Mouse (Mus musculus) heart, embryonic 14.5 days (tissue): Measurements from ENCODE around the gene Bloc1s3. TPM values are rescaled to one million over a fixed set of nuclear protein-coding genes. Genes with fewer than 3 reads are reported as not detected.
A peak's percentile ranks its signal among the peaks of the same experiment; 100 is the strongest.

Experiments
- ATAC-seq: fragments of 200-750 bp; cut with Nextera tagmentation; 2 replicates; pipeline ENCODE4 v1.8.0; 2017; ENCODE audit warnings: low read depth, moderate TSS enrichment; ENCODE audit not compliant: insufficient number of reproducible peaks, insufficient read depth, low FRiP score
- H3K27ac ChIP-seq, 2 experiments: fragments of 200-500 bp in 1 of 2; fragments of 300-500 bp in 1 of 2; sonication (generic) in 1 of 2; replicated peaks in 1 of 2; 2 replicates each; pipeline ENCODE4 v1.5.1; 2012 to 2014; ENCODE audit warnings: low read depth in 2 of 2, low read length in 2 of 2, control low read depth in 1 of 2, mild to moderate bottlenecking in 1 of 2, mixed read lengths in 1 of 2; ENCODE audit not compliant: control insufficient read depth in 1 of 2, insufficient read depth in 1 of 2
- H3K27me3 ChIP-seq: fragments of 300-500 bp; sonication (generic); 2 replicates; pipeline ENCODE4 v1.6.1; 2014; ENCODE audit warnings: mild to moderate bottlenecking, low read length, control low read depth; ENCODE audit not compliant: control insufficient read depth, insufficient read depth
- H3K36me3 ChIP-seq: fragments of 300-500 bp; sonication (generic); 2 replicates; pipeline ENCODE4 v1.6.1; 2014; ENCODE audit warnings: mild to moderate bottlenecking, control low read depth, low read length, mixed read lengths; ENCODE audit not compliant: control insufficient read depth, insufficient read depth
- H3K4me1 ChIP-seq, 2 experiments: fragments of 200-500 bp in 1 of 2; fragments of 300-500 bp in 1 of 2; sonication (generic) in 1 of 2; 2 replicates each; pipeline ENCODE4 v1.6.1; 2012 to 2014; ENCODE audit warnings: low read length in 2 of 2, control low read depth in 1 of 2, mixed read lengths in 1 of 2; ENCODE audit not compliant: control insufficient read depth in 2 of 2, insufficient read depth in 2 of 2
- H3K4me2 ChIP-seq: fragments of 300-500 bp; sonication (generic); 2 replicates; pipeline ENCODE4 v1.6.1; 2014; ENCODE audit warnings: mild to moderate bottlenecking, low read length
- H3K4me3 ChIP-seq, 2 experiments: fragments of 200-500 bp in 1 of 2; fragments of 300-500 bp in 1 of 2; sonication (generic) in 1 of 2; 2 replicates each; pipeline ENCODE4 v1.5.1; 2012 to 2014; ENCODE audit warnings: low read length in 2 of 2, mild to moderate bottlenecking in 2 of 2, control low read depth in 1 of 2, low read depth in 1 of 2, moderate library complexity in 1 of 2; ENCODE audit not compliant: control insufficient read depth in 1 of 2, insufficient read depth in 1 of 2
- H3K9ac ChIP-seq: fragments of 300-500 bp; sonication (generic); 2 replicates; pipeline ENCODE4 v1.6.1; 2014; ENCODE audit warnings: mild to moderate bottlenecking, low read length
- H3K9me3 ChIP-seq: fragments of 300-500 bp; sonication (generic); 2 replicates; pipeline ENCODE4 v1.6.1; 2016; ENCODE audit warnings: low read length, control low read depth; ENCODE audit not compliant: control insufficient read depth
- WGBS: fragments of 180-500 bp; shearing (Covaris S2); extraction: QIAGEN DNeasy Blood & Tissue Kit; methylation state at CpG from one replicate; pipeline ENCODE4 v1.1.7; 2014; 5-methylcytosine and 5-hydroxymethylcytosine counted together
- polyA plus RNA-seq: library from polyadenylated mRNA; unstranded; fragments of >200 nt; fragmentation: Nextera tagmentation; extraction: Ambion mirVana; gene quantifications from 2 replicates; pipeline ENCODE4 v1.2.1, GENCODE M21; 2014

The Bloc1s3 gene
- polyA plus RNA-seq, 1 experiment from 2014 or later = 1.7 TPM

DNA sequence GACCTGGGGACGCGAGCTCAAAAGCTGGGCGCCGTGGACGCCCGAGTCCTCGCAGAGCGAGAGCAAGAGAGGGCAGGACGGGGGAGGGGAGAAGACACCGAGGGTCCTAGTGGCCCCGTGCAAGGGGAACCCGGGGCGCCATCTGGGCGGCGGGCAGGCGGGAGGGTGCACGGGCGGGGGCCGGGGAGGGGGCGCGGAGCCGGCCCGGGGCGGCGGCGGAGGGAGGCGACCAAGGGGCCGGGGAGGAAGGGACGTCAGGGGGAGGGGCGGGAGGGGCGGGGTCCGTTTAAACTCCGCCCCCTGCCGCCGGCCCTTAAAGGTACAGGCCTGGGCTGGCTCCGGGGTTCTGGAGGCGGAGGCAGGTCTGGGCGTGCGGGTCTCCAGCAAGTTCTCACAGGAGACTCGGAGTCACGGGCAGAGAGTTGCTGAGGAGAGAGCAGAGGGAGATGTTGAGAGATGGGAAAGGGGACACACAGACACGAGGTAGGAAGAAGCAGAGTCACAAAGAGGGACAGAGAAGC lies 49.5 kb downstream of the Bloc1s3 start, which contains the start of gene Mark4:
Mark4 (minus strand) TSS at position 231 of the 521 bp plus-strand sequence.
- peak within 1 kb of the TSS; percentile 91 to 99 for H3K4me3 ChIP-seq
- peak within 1 kb of the TSS; percentile 96 for H3K4me2 ChIP-seq
- ATAC-seq = peak; percentile 84
- peak within 1 kb of the TSS; percentile 93 for H3K9ac ChIP-seq
- WGBS = under 1% methylated on average over 26 of the region's 42 CpGs
- no peaks in the 10 kb centered on the region for H3K27me3 ChIP-seq
- H3K27ac ChIP-seq = peak within 1 kb of the TSS; percentile 75 to 88
- H3K9me3 ChIP-seq = no peaks in the 10 kb centered on the region
- H3K4me1 ChIP-seq = peaks cover 9 to 25% of the 10 kb centered on the region in 2 experiments
- H3K36me3 ChIP-seq = peaks cover 8% of the 10 kb centered on the region; the same call in 1 of the 2 replicates

DNA sequence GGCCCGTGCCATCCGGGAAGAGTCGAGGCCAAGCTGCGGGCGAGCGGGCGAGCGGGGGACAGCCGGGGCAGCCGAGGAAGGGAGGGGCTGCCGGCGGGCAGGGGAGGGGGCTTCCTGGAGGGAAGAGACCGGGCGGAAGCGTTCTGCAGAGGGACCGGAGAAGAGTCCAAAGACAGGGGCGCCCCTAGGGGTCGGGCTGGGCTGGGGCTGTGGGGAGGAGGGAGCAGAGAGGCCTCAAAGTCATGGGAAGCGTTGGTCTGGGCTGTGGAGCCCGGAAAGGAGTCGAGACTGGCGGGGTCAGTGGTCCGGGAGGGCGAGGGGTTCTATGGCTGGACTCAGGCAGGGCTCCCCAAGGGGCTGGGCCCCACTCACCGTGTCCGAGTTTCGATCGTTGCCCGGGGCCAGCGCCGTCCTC lies 50.1 kb downstream of the Bloc1s3 start:
- Histone ChIP-seq H3K4me3 (peak overlapping the region; percentile 91 to 99), H3K9me3 (no peaks in the 10 kb centered on the region), H3K4me2 (peak overlapping the region; percentile 96), H3K27ac (peak overlapping the region; percentile 63 to 88; a peak in 2 of 4 replicates), H3K36me3 (peaks cover 8% of the 10 kb centered on the region; the same call in 1 of the 2 replicates), H3K9ac (peak overlapping the region; percentile 93), H3K4me1 (peaks cover 9 to 25% of the 10 kb centered on the region in 2 experiments), H3K27me3 (no peaks in the 10 kb centered on the region)
- ATAC-seq = peak; percentile 58
- WGBS = under 1% methylated on average over 19 of the region's 31 CpGs

DNA sequence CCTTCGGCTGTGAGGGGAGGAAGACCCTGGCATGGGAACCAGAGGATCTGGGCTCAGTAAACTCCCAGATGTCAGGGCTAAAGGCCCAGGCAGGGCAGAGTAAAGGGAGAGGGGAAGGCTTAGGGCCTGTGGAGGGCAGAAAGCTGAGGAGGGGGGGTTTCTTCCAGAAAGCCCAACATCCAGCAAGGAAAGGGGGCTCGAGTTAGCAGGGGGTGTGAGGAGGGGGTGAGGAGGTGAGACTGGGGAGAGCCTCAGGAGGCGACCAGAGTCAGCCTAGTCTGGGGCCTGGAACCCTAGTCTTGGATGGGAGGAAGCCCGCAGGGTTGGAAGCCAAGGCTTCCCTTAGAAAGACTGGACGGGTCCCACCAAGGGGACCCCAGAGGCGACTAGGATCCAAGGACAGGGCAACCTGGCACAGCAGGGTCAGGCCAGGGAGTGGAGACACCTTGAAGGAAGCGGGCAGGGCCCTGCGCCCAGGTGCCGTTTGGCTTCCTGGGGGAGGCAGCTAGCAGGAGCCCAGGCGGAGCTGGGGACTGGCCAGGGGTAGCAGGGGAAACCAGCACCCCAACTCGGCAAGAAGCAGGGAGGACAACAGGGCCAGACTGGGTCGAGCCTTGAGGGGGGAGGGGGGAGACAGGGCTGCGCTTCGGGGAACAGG lies 50.6 kb downstream of the Bloc1s3 start:
- no peak for ATAC-seq
- Histone ChIP-seq H3K4me3 (peak overlapping the region; percentile 91 to 99), H3K4me2 (peak overlapping the region; percentile 96), H3K27ac (peak overlapping the region in 1 of 2 experiments; percentile 88; a peak in 2 of 4 replicates), H3K9ac (peak overlapping the region; percentile 93), H3K36me3 (peaks cover 8% of the 10 kb centered on the region; the same call in 1 of the 2 replicates), H3K9me3 (no peaks in the 10 kb centered on the region), H3K4me1 (peaks cover 9 to 25% of the 10 kb centered on the region in 2 experiments), H3K27me3 (no peaks in the 10 kb centered on the region)
- 9% methylated on average over 14 of the region's 14 CpGs for WGBS

DNA sequence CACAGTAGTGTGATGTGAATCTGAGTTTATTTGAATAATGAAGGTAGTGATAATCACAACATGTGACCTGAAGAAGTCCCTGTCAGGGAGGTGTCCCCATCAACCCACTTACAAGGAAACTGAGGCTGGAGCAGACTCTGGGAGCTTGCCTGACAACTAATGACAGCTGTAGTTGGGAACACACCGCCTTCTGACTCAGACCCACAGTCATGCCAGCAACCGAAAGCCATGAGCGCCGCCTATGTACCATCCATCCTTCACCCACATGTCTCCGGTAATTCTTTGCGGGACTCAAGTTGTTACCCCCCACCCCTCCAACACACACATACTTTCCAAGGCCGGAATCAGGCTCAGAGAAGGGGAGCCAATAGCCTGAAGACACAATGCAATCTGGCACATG lies 51.5 kb downstream of the Bloc1s3 start:
- Histone ChIP-seq H3K27me3 (no peaks in the 10 kb centered on the region), H3K4me3 (peak overlapping the region in 1 of 2 experiments; percentile 99; a peak in 1 of 4 replicates), H3K9ac (no peak overlapping the region; the same call in 1 of the 2 replicates), H3K27ac (no peak overlapping the region), H3K9me3 (no peaks in the 10 kb centered on the region), H3K4me2 (peak overlapping the region; percentile 96), H3K4me1 (peaks cover 9 to 25% of the 10 kb centered on the region in 2 experiments), H3K36me3 (peaks cover 12% of the 10 kb centered on the region)
- WGBS = 95% methylated on average over 7 of the region's 7 CpGs
- ATAC-seq = no peak

DNA sequence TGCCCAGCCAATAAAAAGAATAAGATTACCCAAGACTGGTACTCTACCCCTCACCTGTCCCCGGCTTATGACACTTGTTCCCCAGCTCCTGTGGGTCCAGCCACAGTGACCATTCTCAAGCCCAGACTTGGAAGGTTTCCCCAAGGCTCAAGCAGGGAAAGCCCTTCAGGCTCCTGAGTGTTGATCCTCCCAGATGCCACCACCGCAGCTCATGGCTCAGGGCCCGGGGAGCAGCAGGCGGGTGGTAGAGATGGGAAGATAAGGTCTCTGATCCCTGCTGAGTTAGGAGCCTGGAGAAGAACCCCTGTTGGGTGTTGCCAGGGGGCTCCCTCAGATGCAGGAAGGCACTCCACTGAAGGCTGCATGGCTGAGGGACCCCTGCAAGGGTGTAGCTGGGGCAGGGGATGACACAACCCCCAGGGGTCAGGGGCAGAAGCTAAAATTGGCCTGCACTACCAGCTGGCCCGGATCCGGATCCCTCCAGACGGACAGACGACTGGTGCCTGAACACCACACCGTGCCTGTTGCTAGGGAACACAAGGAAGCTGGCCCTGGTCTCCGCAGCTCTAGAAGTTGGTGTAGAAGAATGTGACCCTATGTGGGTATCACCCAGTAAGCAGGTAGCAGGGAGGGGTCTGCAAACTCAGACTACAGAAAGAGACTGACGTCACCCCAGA lies 52.2 kb downstream of the Bloc1s3 start:
- H3K4me1 ChIP-seq = peaks cover 9 to 25% of the 10 kb centered on the region in 2 experiments
- no peak overlapping the region for H3K4me2 ChIP-seq
- no peaks in the 10 kb centered on the region for H3K27me3 ChIP-seq
- no peak overlapping the region for H3K27ac ChIP-seq
- peaks cover 18% of the 10 kb centered on the region for H3K36me3 ChIP-seq
- no peak overlapping the region; the same call in 1 of the 2 replicates for H3K9ac ChIP-seq
- no peak for ATAC-seq
- no peaks in the 10 kb centered on the region for H3K9me3 ChIP-seq
- 48% methylated on average over 11 of the region's 11 CpGs for WGBS
- H3K4me3 ChIP-seq = no peak overlapping the region

DNA sequence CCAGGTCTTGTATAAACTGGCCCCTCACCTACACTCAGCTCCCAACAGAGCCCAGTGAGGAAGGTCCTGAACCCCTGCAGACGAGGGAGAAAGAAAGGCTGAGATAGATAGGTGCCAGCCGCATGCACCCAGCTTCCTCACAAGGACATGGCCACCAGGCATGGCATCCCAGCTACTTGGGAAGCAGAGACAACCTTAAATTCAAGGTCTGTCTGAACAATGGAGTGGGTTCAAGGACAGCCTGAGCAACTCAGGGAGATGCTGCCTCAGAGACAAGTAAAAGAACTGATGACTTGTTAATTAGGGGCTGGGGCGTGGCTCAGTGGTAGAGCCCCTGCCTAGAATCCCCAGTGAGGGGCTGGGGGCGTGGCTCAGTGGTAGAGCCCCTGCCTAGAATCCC lies 53.0 kb downstream of the Bloc1s3 start:
- H3K27ac ChIP-seq = no peak overlapping the region
- H3K9ac ChIP-seq = no peak overlapping the region
- H3K4me2 ChIP-seq = no peak overlapping the region
- peaks cover 9 to 25% of the 10 kb centered on the region in 2 experiments for H3K4me1 ChIP-seq
- no peak overlapping the region for H3K4me3 ChIP-seq
- H3K36me3 ChIP-seq = peaks cover 26% of the 10 kb centered on the region
- ATAC-seq = no peak
- no peaks in the 10 kb centered on the region for H3K9me3 ChIP-seq
- 91% methylated on average over 4 of the region's 4 CpGs for WGBS
- H3K27me3 ChIP-seq = no peaks in the 10 kb centered on the region
